Mouse (Mus musculus): Measurements from ENCODE around the gene Krtap2-4.
A peak's percentile ranks its signal among the peaks of the same experiment; 100 is the strongest.
"Not testable (repeated sequence)": the region's sequence is repeated elsewhere in the genome, so short reads cannot be mapped to it uniquely, and the experiment has no call there.

The Krtap2-4 gene

DNA sequence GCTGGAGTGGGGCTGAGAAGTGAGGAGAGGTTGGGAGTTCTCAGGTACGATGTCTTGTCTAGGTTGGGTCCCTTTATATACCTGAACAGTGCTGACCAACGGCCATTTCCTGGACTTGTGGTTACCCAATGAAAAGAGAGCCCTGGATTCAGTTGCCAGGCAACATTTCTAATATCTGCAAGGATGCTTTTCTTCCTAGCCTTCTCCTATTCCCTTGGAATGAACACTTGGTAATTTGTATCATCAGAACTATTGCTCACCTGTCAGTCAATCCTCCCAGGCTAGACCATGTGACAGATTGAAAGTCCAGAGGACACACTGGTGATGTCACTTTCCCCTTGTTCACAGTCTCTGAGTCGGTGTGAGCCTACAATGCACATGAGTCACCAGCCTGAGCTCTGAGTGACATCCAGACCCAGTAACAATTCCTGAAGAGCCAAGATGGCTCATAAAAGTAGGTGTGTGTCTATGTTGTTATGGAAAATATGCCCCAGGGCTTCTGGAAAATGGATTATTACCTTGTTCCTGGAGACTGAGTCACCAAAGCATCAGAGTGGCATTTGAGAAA, at the start of gene Krtap2-4:
Gene Krtap2-4 (minus strand): TSS at position 51 of the 568 bp plus-strand sequence.
- no peak for DNase-seq

DNA sequence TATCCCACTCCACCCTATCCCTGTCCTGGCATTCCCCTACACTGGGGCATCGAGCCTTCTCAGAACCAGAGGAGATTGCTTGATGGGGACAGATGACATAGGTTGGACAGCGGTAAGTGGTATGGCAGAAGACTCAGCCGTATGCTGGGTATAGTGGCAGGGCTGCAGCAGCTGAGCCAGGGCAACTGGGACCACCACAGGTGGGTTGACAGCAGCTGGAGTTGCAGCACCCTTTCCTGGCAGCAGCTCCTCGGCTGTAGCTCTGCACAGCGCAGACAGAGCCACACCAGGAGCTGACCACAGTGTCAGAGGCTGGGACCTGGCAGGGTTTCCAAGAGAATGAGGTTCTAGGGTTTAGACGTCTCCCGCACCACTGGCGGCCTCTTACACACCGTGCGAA, 48.2 kb upstream of the Krtap2-4 start:
- DNase-seq = no peak

DNA sequence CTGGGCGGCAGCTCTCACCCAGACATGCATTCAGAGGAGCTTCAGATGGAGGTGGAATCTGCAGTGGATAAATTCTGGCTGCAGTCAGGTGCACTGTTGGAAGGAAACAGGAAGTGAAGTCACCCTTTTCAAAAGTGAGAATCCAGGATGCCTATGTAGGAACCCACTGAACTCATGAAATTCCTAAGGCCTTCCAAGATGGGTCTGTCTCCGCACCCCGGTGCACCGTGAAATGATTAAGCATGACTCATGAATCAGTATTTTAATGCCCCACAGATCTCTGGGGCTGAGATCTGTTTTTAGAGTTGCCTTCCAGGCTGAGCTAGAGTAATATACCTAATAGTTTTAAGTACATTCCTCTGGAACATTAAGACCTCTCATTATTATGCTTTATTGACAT, 44.6 kb upstream of the Krtap2-4 start:
- no peak for DNase-seq

DNA sequence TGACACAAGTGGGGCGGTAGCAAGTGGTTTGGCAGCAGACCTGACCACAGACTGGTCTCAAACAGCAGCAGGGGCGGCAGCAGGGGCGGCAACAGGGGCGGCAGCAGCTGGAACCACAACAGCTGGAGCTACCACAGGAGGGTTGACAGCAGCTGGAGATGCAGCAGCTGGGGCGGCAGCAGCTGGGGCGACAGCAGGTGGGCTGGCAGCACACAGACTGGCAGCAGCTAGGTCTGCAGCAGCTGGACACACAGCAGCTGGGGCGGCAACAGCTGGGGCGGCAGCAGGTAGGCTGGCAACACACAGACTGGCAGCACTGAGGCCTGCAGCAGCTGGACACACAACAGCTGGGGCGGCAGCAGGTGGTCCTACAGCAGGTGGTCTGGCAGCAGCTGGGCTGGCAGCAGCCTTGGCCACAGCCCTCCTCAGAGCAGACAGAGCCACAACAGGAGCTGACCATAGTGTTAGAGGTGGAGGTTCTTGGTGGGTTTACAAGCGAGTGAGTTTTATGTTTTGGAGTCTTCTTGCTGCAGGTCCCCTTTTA, 43.9 kb upstream of the Krtap2-4 start, which contains the start of gene Gm11563:
Gene Gm11563 (minus strand): TSS at position 494 of the 544 bp plus-strand sequence.
- not testable (repeated sequence) for DNase-seq

DNA sequence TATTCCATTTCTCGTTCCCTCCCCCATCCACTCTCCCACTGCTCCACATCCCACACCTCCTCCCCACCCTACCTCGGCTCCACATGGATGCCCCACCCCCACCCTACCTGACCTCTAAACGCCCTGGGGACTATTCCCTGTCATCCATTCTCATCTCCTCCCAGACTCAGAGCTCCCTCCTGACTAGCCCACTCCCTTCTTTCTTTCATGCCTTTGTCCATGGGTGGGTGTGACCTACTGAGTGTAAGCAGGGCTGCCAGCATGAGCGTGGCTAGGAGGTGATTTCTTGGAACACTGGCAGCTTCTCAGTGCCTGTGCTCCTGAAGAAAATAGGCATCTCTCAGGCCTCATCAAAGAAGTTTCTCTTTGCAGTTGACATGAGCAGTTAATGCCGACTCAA, 42.4 kb upstream of the Krtap2-4 start:
- no peak for DNase-seq

DNA sequence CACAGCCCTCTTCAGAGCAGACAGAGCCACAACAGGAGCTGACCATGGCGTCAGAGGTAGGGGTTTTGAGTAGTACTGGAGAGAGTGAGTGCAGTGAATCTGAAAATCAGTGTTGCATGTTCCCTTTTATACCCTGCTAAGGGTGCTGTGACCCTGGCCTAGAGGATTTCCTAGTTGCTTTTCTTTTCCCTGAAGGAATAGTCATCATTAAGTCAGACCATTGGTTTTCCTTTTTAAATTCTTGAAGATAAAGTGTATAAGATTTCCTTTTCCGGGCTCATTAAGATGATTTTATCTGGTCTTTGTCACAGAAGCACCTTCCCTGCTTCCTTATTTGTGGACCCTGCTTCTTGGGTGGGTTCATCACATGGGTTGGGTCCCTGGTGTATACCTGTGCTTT, 35.5 kb upstream of the Krtap2-4 start, which contains the start of gene Gm11555:
Gene Gm11555 (minus strand): TSS at position 101 of the 400 bp plus-strand sequence.
- no peak for DNase-seq

DNA sequence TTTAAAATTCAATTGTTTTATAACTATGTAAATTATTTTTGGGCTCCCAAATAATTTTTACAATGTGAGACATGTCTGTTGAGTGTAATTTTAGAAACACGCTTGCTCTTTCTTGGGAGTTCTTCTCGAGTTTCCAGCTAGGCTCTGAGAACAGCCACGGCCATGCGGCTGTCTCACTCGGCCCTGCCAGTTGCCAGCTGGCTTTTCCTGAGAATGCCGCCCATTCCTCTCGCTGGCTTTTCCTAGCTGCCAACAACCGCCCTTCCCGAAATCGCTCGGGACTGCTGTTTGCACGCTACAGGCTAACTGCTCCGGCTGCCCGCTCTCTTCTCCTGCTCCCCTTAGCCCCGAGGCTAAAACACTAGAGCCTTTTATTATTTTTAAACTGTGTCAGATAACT, 31.8 kb upstream of the Krtap2-4 start:
- DNase-seq = peak; percentile 22

DNA sequence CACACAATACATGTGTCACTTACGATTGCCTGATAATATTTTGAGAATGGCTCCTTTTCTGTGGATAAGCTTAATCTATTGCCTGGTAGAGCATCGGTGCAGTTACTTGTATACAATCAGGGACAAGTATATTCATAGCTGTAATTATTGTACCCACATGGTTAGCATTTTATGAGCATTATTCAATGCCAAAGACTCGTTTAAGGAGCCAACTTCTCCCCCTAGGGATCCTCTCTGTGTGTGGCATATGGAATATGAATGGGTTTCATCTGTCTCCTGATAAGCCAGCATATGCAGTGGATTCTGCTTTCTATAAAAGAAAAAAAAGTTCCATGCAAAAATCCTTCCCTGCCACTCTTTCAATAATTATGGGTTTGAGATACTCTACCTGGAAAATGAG, 29.7 kb upstream of the Krtap2-4 start:
- no peak for DNase-seq

DNA sequence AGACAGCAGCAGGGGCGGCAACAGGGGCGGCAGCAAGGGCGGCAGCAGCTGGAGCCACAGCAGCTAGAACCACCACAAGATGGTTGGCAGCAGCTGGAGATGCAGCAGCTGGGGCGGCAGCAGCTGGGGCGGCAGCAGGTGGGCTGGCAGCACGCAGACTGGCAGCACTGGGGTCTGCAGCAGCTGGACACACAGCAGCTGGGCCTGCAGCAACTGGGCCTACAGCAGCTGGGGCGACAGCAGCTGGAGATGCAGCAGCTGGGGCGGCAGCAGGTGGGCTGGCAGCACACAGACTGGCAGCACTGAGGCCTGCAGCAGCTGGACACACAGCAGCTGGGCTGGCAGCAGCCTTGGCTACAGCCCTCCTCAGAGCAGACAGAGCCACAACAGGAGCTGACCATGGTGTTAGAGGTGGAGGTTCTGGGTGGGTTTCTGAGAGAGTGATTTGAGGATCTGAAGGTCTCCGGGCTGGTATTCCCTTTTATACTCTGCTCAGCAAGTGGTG, 29.0 kb upstream of the Krtap2-4 start, which contains the start of gene Krtap4-7:
Gene Krtap4-7 (minus strand): TSS at position 455 of the 505 bp plus-strand sequence.
- DNase-seq = not testable (repeated sequence)

DNA sequence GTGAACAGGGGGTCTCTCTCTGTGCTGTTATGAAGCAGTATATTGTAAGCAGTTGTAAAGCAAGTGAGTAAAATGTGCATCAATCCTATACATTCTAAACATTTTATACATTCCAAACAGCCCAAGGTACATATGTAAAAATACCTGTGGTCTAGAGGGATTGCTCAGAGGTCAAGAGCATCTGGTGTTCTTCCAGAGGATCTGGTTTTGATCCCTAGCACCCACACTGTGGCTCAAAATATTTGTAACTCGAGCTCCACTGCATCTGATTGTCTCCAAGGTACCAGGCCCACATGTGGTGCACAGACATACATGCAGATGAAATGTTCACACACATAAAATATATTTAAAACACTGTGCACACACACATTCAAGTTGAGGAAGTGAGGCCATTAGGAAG, 26.3 kb upstream of the Krtap2-4 start:
- no peak for DNase-seq

DNA sequence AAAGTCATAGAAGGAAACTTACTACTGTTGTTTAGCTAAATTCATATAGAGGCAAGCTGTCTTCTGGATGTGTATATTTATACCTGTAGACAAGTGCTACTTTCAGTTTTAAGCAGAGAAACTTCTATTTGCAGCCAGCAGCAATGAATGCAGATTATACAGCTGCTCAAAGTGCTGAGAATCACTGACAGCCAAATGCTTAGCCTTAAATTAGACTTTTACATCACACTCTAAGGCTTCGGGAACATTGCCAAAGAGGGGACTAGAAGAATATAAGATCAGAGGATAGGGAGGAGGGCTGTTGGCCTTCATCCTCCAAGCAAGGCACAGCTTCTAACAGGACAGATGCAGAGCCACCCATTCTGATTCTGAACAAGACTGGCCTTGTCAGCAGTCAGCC, 22.4 kb upstream of the Krtap2-4 start:
- DNase-seq = no peak

DNA sequence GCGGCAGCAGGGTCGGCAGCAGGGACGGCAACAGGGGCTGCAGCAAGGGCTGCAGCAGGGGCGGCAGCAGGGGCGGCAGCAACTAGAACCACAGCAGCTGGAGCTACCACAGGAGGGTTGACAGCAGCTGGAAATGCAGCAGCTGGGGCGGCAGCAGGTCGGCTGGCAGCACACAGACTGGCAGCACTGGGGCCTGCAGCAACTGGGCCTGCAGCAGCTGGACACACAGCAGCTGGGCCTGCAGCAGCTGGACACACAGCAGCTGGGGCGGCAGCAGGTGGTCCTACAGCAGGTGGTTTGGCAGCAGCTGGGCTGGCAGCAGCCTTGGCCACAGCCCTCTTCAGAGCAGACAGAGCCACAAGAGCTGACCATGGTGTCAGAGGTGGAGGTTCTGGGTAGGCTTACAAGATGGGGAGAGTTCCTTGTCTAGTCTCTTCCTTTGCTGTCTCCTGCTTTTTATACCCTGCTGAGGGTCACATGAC, 20.0 kb upstream of the Krtap2-4 start, which contains the start of gene Krtap4-2:
Gene Krtap4-2 (minus strand): TSS at position 432 of the 482 bp plus-strand sequence.
- no peak for DNase-seq

DNA sequence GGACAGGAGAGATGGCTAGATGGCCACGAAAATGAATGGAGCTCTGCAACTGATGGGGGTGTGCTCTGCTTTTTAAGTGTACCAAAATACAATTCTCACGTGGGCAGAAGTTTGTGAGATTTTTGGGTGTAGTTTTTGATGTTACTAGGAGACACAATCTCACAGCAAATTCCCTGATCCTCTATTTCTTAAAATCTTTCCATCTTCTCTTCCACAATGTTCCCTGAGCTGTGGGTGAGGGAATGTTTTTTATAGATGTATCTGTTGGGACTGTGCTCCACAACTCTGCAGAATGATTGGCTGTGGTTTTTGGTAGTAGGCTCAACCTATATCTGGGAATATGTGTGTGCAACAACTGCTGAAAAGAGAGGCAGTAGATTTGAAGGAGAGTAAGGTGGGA, 18.6 kb upstream of the Krtap2-4 start:
- DNase-seq = no peak

DNA sequence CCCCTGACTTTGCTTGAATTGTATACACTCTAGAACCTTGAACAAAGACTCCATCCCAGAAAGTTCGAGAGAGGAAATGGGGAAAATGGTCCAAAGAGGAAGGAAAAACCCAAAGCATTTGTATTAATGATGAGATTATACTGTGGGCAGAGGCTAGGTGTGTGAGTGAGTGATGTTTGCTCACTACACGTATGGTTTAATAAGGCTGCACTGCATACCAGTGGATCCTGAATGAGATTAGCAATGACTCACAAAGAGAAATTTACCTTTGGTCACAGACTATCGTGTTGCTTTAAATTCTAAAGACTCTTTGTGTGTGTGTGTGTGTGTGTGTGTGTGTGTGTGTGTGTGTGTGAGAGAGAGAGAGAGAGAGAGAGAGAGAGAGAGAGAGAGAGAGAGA, 16.2 kb upstream of the Krtap2-4 start:
- no peak for DNase-seq

DNA sequence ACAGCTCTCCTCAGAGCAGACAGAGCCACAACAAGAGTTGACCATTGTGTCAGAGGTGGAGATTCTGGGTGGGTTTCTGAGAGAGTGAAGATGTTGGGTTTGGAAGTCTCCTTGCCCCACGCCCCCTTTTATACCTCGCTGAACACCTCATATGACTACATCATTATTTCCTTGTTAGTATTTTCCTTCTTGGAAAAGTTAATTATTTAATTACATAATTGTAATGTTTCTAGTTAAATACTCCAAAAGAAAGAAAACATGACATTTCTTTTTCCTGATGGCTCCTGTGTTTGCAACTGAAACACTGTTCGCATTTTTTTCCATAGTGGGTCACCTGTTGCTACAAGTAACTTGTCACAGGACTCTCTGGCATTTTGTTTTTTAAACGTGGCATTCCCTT, 13.5 kb upstream of the Krtap2-4 start, which contains the start of gene Krtap4-1:
Gene Krtap4-1 (minus strand): TSS at position 101 of the 400 bp plus-strand sequence.
- no peak for DNase-seq

DNA sequence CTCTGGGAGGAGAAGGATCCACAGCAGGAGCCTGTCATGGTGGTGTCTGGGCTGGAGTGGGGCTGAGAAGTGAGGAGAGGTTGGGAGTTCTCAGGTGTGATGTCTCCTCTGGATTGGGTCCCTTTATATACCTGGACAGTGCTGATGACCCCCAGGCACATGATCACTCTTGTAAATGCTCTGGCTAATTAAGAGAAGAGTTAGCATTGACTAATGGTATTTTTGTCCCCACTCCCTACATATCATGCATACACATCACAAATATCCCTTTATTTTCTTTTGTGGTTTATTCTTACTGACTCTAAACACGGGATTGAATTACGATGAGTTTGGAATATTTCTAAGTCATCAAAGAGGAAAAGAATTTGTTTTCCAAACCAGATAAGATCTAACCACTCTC, 5.7 kb upstream of the Krtap2-4 start, which contains the start of gene Gm11562:
Gene Gm11562 (minus strand): TSS at position 101 of the 400 bp plus-strand sequence.
- DNase-seq = no peak

DNA sequence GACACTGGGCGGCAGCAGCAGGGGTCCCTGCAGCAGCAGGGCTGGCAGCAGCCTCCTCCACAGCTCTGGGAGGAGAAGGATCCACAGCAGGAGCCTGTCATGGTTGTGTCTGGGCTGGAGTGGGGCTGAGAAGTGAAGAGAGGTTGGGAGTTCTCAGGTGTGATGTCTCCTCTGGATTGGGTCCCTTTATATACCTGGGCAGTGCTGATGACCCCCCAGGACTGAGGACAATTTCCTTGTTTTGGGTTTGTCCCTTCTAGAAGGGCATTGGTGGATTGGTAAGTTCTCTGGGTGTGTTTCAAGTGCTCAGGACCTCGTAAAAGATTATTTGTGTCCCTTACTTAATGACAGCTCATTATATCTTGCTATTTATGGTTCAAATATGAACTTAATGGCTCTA, 4.6 kb downstream of the Krtap2-4 start, which contains the start of gene Gm11937:
Gene Gm11937 (minus strand): TSS at position 101 of the 400 bp plus-strand sequence.
- not testable (repeated sequence) for DNase-seq

DNA sequence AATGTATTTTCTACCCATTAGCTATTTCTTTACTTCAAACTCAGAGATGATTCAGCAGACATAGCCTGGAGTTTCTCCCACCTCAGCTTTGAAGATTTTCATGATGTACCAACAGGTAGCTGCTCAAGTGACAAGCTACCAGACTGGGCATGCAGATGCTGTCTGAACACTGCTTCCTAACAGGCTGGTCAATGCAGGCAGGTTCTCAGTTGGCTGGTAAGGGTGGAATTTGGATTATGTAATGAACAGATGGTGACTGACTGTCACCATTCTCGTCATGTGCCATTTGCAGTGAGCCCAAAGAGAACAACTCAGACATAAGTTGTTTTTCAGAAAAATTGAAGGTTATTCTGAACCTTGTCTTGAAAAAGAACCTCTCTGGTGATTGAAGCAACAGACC, 5.5 kb downstream of the Krtap2-4 start:
- no peak for DNase-seq

DNA sequence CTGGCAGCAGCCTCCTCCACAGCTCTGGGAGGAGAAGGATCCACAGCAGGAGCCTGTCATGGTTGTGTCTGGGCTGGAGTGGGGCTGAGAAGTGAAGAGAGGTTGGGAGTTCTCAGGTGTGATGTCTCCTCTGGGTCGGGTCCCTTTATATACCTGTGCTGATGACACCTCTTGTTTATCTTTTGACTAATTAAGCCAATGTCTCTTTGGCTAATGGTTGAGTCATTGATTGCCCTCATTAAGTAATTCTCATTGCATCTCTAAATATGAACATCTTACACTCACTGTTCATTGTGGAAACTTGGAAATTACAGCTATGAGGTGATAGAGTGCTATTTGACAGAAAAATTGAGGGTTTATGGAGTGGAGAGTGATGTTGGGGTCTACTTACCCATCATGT, 11.4 kb downstream of the Krtap2-4 start, which contains the start of gene Gm11938:
Gene Gm11938 (minus strand): TSS at position 101 of the 400 bp plus-strand sequence.
- not testable (repeated sequence) for DNase-seq

DNA sequence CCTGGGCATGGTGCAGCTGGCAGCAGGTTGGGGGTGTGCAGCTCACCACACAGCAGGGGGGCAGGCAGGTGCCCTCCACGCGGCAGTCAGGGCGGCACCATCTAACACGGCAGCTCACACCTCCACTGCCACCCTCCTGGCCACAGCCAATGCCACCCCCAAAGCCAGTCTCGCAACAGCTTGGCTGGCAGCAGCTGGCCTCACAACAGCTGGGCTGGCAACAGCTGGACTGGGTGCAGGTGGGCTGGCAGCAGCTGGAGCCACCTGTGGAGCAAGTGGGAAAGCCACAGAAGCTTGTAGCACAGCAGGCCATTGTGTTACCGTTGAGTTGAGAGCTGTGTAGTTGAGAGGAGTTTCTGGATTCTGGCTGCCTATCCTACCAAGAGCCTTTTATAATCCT, 16.9 kb downstream of the Krtap2-4 start, which contains the start of gene Krtap9-3:
Gene Krtap9-3 (minus strand): TSS at position 364 of the 400 bp plus-strand sequence.
- not testable (repeated sequence) for DNase-seq

DNA sequence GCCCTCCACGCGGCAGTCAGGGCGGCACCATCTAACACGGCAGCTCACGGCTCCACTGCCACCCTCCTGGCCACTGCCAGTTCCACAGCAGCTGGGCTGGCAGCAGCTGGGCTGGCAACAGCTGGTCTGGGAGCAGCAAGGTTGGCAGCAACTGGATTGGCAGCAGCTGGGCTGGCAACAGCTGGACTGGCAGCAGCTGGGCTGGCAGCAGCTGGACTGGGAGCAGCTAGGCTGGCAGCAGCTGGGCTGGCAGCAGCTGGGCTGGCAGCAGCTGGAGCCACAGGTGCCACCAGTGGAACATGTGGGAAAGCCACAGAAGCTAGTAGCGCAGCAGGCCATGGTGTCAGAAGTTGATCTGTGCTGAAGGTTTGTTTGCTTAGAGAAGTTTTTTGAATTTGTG, 23.7 kb downstream of the Krtap2-4 start, which contains the start of gene Krtap1-3:
Gene Krtap1-3 (minus strand): TSS at position 359 of the 400 bp plus-strand sequence.
- DNase-seq = no peak

DNA sequence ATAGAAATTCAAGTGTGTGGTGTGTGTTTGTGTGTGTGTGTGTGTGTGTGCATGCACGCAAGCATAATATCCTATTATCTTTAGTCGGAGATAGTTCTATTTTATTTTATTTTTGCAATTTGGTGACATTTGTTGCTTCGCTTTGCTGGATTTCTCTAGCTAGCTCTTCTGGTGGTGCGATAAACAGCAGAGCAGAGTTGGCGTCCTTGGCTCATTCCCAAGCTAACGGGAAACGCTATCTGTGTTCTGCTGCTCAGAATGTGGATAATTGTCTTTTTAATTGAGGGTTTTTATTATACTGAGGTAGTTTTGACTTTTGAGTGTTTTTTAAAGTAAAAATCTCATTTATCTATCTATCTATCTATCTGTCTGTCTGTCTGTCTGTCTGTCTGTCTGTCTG, 29.6 kb downstream of the Krtap2-4 start:
- peak; percentile 21 for DNase-seq

DNA sequence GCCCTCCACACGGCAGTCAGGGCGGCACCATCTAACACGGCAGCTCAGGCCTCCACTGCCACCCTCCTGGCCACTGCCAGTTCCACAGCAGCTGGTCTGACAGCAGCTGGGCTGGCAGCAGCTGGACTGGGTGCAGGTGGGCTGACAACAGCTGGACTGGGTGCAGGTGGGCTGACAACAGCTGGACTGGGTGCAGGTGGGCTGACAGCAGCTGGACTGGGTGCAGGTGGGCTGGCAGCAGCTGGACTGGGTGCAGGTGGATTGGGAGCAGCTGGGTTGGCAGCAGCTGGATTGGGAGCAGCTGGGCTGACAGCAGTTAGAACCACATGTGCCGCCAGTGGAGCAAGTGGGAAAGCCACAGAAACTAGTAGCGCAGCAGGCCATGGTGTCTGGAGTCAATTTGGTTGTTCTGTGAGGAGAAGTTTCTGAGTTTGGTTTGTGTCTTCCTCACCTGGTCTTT, 31.4 kb downstream of the Krtap2-4 start, which contains the start of gene Krtap1-4:
Gene Krtap1-4 (minus strand): TSS at position 410 of the 460 bp plus-strand sequence.
- no peak for DNase-seq

Data from right cerebral cortex, postnatal 14 days (tissue).